Mouse (Mus musculus): ENCODE results near the gene Zfp800. TPM values are rescaled to one million over a fixed set of nuclear protein-coding genes. Genes with fewer than 3 reads are reported as not detected.

Gene Zfp800
- polyA plus RNA-seq (2012; rRNA removed) = 5.2 and 8.8 TPM in 2 replicates

DNA sequence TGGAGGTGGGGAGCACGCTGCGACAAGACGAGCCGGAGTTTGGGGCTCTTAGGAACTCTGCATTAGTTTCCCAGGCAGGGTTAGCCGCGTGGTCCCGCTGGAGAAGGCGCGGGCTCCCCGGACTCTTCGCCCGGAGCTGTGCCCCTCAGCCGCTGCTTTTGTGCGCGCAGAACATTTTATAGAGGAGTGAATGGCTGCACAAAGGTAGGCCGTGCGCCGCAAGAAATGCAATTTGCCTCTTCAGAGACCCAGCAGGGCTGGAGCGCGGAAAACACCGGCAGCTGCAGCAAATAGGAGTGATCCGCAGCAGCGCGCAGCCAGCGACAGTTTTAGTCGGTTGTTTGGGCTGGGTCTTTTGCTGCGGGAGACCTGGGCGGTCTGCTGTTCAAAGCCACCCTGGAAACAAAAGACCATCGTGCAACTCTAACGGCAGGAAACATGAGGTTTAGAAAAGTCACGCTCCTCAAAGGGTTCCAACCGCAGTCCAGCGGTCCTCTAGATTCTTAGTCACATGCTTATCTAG, at the start of gene Zfp800:
Gene Zfp800, minus strand, starts transcription at position 325 of the 523 bp plus-strand sequence.

GRCm38 (mm10) chr6:28428290-28428689, 30.5 kb upstream of the Zfp800 start, which contains the start of gene Gcc1:
TSS of gene Gcc1 (minus strand) at chr6:28428390.

GRCm38 (mm10) chr6:28427096-28427839, 29.5 kb upstream of the Zfp800 start, which contains the start of gene Fscn3:
TSS of gene Fscn3 (plus strand) at chr6:28427789.

GRCm38 (mm10) chr6:28423313-28423712, 25.5 kb upstream of the Zfp800 start, which contains the start of gene Arf5:
TSS of gene Arf5 (plus strand) at chr6:28423560.

Other genes with a start within 250 kb of the Zfp800 start
- gene Arf5, start 25.6 kb upstream of the Zfp800 start, polyA plus RNA-seq (2012; rRNA removed) = 995 and 1,019 TPM in 2 replicates
- 0.07 and 0.18 TPM in 2 replicates for gene Fscn3, start 29.8 kb upstream of the Zfp800 start, polyA plus RNA-seq (2012; rRNA removed)
- gene Gcc1, start 30.4 kb upstream of the Zfp800 start, polyA plus RNA-seq (2012; rRNA removed) = 8.9 and 10.1 TPM in 2 replicates
- gene Pax4, start 51.3 kb upstream of the Zfp800 start, polyA plus RNA-seq (2012; rRNA removed) = not detected in 2 replicates
- 172 and 179 TPM in 2 replicates for gene Snd1, start 77.1 kb upstream of the Zfp800 start, polyA plus RNA-seq (2012; rRNA removed)